Mouse (Mus musculus): ENCODE results near the gene Foxc1.

The Foxc1 gene

GRCm38 (mm10) chr13:31849258-31849971 lies 43.0 kb downstream of the Foxc1 start:
- no peak for DNase-seq (ENCODE audit: low spot score in 2 of 2)

- no peak for DNase-seq (ENCODE audit: low spot score in 2 of 2)
Observed at GRCm38 (mm10) chr13:31853564-31853963, 47.1 kb downstream of the Foxc1 start.

DNA sequence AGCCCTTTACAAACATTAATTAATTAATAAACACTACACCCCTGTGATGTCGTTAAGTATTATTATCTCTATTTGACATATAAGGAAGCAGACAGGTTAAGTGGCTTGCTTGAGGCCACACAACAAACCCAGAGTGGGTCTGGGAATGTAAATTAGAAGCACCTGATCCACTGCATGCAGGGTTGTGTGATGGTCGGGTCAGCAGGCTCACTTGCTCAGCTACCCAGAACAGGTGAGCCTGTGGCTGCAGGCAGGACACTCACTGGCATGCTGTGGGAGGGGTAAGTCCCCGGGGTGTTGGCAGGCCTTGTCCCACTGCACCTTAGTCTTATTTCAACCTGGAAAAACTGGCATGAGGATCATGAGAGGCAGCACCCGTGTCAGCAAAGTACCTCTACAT lies 47.6 kb downstream of the Foxc1 start:
- no peak for DNase-seq (ENCODE audit: low spot score in 2 of 2)

- no peak for DNase-seq (ENCODE audit: low spot score in 2 of 2)
Observed at GRCm38 (mm10) chr13:31860200-31860599, 53.8 kb downstream of the Foxc1 start.

Measured in right cerebral cortex, adult 2 months (tissue).